Mouse (Mus musculus): ENCODE results near the gene Sppl2a. TPM values are rescaled to one million over a fixed set of nuclear protein-coding genes. Genes with fewer than 3 reads are reported as not detected.
"Not testable (repeated sequence)": the region's sequence is repeated elsewhere in the genome, so short reads cannot be mapped to it uniquely, and the experiment has no call there.

Sppl2a gene
- polyA plus RNA-seq, 1 experiment, result 0.07 TPM

DNA sequence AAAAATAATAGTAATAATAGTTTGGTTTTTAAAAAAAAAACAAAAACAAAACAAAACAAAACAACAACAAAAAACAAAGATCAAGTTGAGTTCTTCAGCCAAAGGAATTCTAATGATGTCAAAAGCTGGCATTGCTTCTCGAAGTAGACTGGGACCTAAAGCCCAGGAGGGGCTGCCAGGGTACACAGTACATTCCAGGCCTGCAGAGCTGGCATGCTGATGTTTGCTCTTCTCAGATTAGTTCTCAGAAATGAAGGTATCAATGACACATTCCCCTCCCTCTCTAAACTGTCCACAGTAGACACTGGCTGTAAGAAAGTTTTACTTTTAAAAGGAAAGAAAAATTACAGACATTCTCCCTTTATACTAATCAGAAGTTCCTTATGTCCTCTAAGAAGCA is 16.8 kb downstream of the Sppl2a start:
- H3K36me3 ChIP-seq (ENCODE audit: control insufficient read depth), result peaks cover 55% of the 10 kb centered on the region
- H3K9me3 ChIP-seq (ENCODE audit: control insufficient read depth, low read length), result no peaks in the 10 kb centered on the region
- H3K27me3 ChIP-seq (ENCODE audit: control insufficient read depth), result no peaks in the 10 kb centered on the region
- no peaks in the 10 kb centered on the region for H3K4me1 ChIP-seq (ENCODE audit: control insufficient read depth)
- H3K4me3 ChIP-seq (replicated peaks), result no peak overlapping the region
- TF ChIP-seq TAL1 (IDR thresholded peaks at IDR 0.05; ENCODE audit: low read length) (no peak), GATA1 (IDR thresholded peaks at IDR 0.05; ENCODE audit: low read length) (no peak)

- TF ChIP-seq GATA1 (IDR thresholded peaks at IDR 0.05; ENCODE audit: low read length) (no peak), TAL1 (IDR thresholded peaks at IDR 0.05; ENCODE audit: low read length) (no peak)
- Histone ChIP-seq H3K4me3 (replicated peaks) (no peak overlapping the region), H3K36me3 (ENCODE audit: control insufficient read depth) (peaks cover 42% of the 10 kb centered on the region), H3K9me3 (ENCODE audit: control insufficient read depth, low read length) (no peaks in the 10 kb centered on the region), H3K4me1 (ENCODE audit: control insufficient read depth) (no peaks in the 10 kb centered on the region), H3K27me3 (ENCODE audit: control insufficient read depth) (no peaks in the 10 kb centered on the region)
Observed at GRCm38 (mm10) chr2:126914096-126914495, 18.9 kb downstream of the Sppl2a start.

- no peak overlapping the region for H3K4me3 ChIP-seq (replicated peaks)
- no peaks in the 10 kb centered on the region for H3K27me3 ChIP-seq (ENCODE audit: control insufficient read depth)
- TF ChIP-seq GATA1 (IDR thresholded peaks at IDR 0.05; ENCODE audit: low read length) (no peak), TAL1 (IDR thresholded peaks at IDR 0.05; ENCODE audit: low read length) (no peak)
- peaks cover 44% of the 10 kb centered on the region for H3K36me3 ChIP-seq (ENCODE audit: control insufficient read depth)
- no peaks in the 10 kb centered on the region for H3K9me3 ChIP-seq (ENCODE audit: control insufficient read depth, low read length)
- no peaks in the 10 kb centered on the region for H3K4me1 ChIP-seq (ENCODE audit: control insufficient read depth)
Observed at GRCm38 (mm10) chr2:126904162-126904561, 28.9 kb downstream of the Sppl2a start.

DNA sequence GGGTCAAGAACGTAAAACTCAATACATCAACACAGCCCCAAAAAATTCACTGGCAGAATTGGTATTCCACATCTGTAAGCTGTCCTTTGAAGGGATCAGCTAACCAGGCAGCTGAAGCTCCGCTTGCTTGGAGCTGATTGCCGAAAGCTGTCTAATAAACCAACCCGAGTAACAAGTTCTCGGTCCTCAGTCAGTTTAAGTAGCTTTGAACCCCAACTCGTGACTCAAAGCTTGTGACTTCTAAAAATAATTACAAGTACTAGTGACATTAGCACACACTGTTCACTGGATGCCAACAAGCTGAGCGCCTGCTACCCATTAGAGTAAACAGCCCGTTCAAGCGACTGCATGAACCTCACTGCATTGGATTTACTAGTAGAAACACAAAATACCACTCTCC is 35.5 kb downstream of the Sppl2a start:
- H3K4me3 ChIP-seq (replicated peaks), result no peak overlapping the region
- H3K27me3 ChIP-seq (ENCODE audit: control insufficient read depth), result no peaks in the 10 kb centered on the region
- H3K36me3 ChIP-seq (ENCODE audit: control insufficient read depth), result peaks cover 29% of the 10 kb centered on the region
- TF ChIP-seq GATA1 (IDR thresholded peaks at IDR 0.05; ENCODE audit: low read length), result no peak
- no peak for TF ChIP-seq TAL1 (IDR thresholded peaks at IDR 0.05; ENCODE audit: low read length)
- H3K9me3 ChIP-seq (ENCODE audit: control insufficient read depth, low read length), result no peaks in the 10 kb centered on the region
- peaks cover 3% of the 10 kb centered on the region for H3K4me1 ChIP-seq (ENCODE audit: control insufficient read depth)

DNA sequence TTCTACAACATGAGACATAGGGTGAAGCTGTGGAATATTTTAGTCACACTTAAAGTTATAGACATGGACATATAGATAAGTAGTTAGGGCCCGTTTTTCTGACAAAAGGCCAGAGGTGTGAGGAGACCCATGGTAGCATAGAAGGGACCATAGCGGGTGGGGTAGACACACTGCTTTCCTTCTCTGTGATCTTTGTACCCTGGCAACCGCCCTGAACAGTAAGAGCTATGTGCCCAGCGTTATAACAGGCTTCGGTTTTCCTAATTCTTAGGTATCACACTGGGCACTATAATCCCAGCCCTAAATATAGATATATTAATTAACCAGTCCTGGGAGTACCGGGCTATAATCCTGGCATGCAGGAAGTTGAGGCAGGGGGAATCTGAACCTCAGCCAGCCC is 36.1 kb downstream of the Sppl2a start:
- Histone ChIP-seq H3K4me1 (ENCODE audit: control insufficient read depth) (peaks cover 3% of the 10 kb centered on the region), H3K4me3 (replicated peaks) (no peak overlapping the region), H3K36me3 (ENCODE audit: control insufficient read depth) (peaks cover 24% of the 10 kb centered on the region), H3K27me3 (ENCODE audit: control insufficient read depth) (no peaks in the 10 kb centered on the region), H3K9me3 (ENCODE audit: control insufficient read depth, low read length) (no peaks in the 10 kb centered on the region)
- TF ChIP-seq TAL1 (IDR thresholded peaks at IDR 0.05; ENCODE audit: low read length), result no peak
- no peak for TF ChIP-seq GATA1 (IDR thresholded peaks at IDR 0.05; ENCODE audit: low read length)

GRCm38 (mm10) chr2:126894245-126894644 is 38.8 kb downstream of the Sppl2a start:
- Histone ChIP-seq H3K27me3 (ENCODE audit: control insufficient read depth) (no peaks in the 10 kb centered on the region), H3K4me3 (replicated peaks) (no peak overlapping the region), H3K4me1 (ENCODE audit: control insufficient read depth) (peaks cover 3% of the 10 kb centered on the region), H3K36me3 (ENCODE audit: control insufficient read depth) (peaks cover 13% of the 10 kb centered on the region), H3K9me3 (ENCODE audit: control insufficient read depth, low read length) (no peaks in the 10 kb centered on the region)
- no peak for TF ChIP-seq GATA1 (IDR thresholded peaks at IDR 0.05; ENCODE audit: low read length)
- TF ChIP-seq TAL1 (IDR thresholded peaks at IDR 0.05; ENCODE audit: low read length), result no peak

- H3K4me1 ChIP-seq (ENCODE audit: control insufficient read depth), result peaks cover 3% of the 10 kb centered on the region
- no peak overlapping the region for H3K4me3 ChIP-seq (replicated peaks)
- no peak for TF ChIP-seq GATA1 (IDR thresholded peaks at IDR 0.05; ENCODE audit: low read length)
- TF ChIP-seq TAL1 (IDR thresholded peaks at IDR 0.05; ENCODE audit: low read length), result no peak
- H3K36me3 ChIP-seq (ENCODE audit: control insufficient read depth), result peaks cover 8% of the 10 kb centered on the region
- no peaks in the 10 kb centered on the region for H3K27me3 ChIP-seq (ENCODE audit: control insufficient read depth)
- no peaks in the 10 kb centered on the region for H3K9me3 ChIP-seq (ENCODE audit: control insufficient read depth, low read length)
Observed at GRCm38 (mm10) chr2:126892316-126892715, 40.7 kb downstream of the Sppl2a start.

DNA sequence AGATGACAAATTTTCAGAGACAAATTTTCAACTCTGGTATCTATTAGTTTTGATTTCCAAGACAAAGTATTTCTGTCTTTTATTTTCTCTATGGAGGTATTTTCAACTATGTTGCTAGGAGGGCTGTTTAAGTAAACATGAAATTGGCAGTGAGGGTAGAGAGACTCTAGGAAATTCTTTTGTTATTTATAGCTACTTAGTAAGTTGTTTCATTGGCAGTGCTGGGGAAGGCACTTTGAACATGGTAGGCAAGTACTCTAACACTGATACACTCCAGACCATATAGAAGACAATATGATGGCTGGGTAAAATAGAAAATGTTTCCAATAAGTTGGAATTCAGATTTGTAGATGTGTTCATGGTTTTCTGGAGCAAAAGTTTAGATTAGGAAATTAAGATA is 41.3 kb downstream of the Sppl2a start:
- Histone ChIP-seq H3K4me1 (ENCODE audit: control insufficient read depth) (peaks cover 3% of the 10 kb centered on the region), H3K4me3 (replicated peaks) (no peak overlapping the region), H3K9me3 (ENCODE audit: control insufficient read depth, low read length) (no peaks in the 10 kb centered on the region), H3K36me3 (ENCODE audit: control insufficient read depth) (peaks cover 8% of the 10 kb centered on the region), H3K27me3 (ENCODE audit: control insufficient read depth) (no peaks in the 10 kb centered on the region)
- TF ChIP-seq GATA1 (IDR thresholded peaks at IDR 0.05; ENCODE audit: low read length) (no peak), TAL1 (IDR thresholded peaks at IDR 0.05; ENCODE audit: low read length) (no peak)

- Histone ChIP-seq H3K36me3 (ENCODE audit: control insufficient read depth) (no peaks in the 10 kb centered on the region), H3K9me3 (ENCODE audit: control insufficient read depth, low read length) (no peaks in the 10 kb centered on the region), H3K27me3 (ENCODE audit: control insufficient read depth) (no peaks in the 10 kb centered on the region), H3K4me1 (ENCODE audit: control insufficient read depth) (no peaks in the 10 kb centered on the region), H3K4me3 (replicated peaks) (no peak overlapping the region)
- no peak for TF ChIP-seq TAL1 (IDR thresholded peaks at IDR 0.05; ENCODE audit: low read length)
- no peak for TF ChIP-seq GATA1 (IDR thresholded peaks at IDR 0.05; ENCODE audit: low read length)
Observed at GRCm38 (mm10) chr2:126887141-126887540, 45.9 kb downstream of the Sppl2a start.

DNA sequence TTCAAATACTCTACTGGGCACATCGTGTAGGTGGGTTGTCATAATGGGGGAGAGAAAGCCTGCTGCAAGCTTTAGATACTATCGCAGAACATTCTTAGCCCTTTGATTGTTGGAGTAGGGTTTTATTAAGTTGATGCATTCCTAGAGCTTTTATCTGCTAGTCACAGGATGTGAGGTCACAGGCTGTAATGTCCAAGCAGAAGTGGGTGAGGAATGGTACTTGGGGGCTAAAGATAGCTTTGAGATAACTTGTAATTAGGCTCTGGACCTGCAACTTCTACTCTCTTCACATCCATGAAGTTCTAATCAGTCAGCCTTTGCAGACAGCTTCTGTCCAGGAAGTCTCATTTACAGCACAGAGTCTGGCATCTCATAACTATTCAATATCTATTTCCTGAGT is 47.2 kb downstream of the Sppl2a start:
- H3K9me3 ChIP-seq (ENCODE audit: control insufficient read depth, low read length), result no peaks in the 10 kb centered on the region

GRCm38 (mm10) chr2:126882711-126883110 is 50.3 kb downstream of the Sppl2a start:
- H3K36me3 ChIP-seq (ENCODE audit: control insufficient read depth); H3K27me3 ChIP-seq (ENCODE audit: control insufficient read depth); H3K4me1 ChIP-seq (ENCODE audit: control insufficient read depth); H3K9me3 ChIP-seq (ENCODE audit: control insufficient read depth, low read length); H3K4me3 ChIP-seq (replicated peaks): not testable (repeated sequence)

More for the DNA sequence above, 47.2 kb downstream of the Sppl2a start:
- H3K36me3 ChIP-seq (ENCODE audit: control insufficient read depth), result no peaks in the 10 kb centered on the region
- no peaks in the 10 kb centered on the region for H3K27me3 ChIP-seq (ENCODE audit: control insufficient read depth)
- no peaks in the 10 kb centered on the region for H3K4me1 ChIP-seq (ENCODE audit: control insufficient read depth)
- H3K4me3 ChIP-seq (replicated peaks), result no peak overlapping the region
- no peak for TF ChIP-seq GATA1 (IDR thresholded peaks at IDR 0.05; ENCODE audit: low read length)
- TF ChIP-seq TAL1 (IDR thresholded peaks at IDR 0.05; ENCODE audit: low read length), result no peak
